Mouse (Mus musculus) CH12.LX (cell line): ENCODE results near the gene Nfia. TPM values are rescaled to one million over a fixed set of nuclear protein-coding genes. Genes with fewer than 3 reads are reported as not detected.

ENCODE experiments used
- DNase-seq: peaks from one replicate; pipeline ENCODE4 v3.0.0-alpha.2; 2013; ENCODE audit errors: extremely low read depth
- H3K27ac ChIP-seq: 2 replicates; pipeline ENCODE4 v1.5.1; 2012; ENCODE audit warnings: low read depth, mild to moderate bottlenecking, control low read depth, moderate library complexity; ENCODE audit not compliant: insufficient read depth
- H3K27me3 ChIP-seq: replicated peaks from 2 replicates; pipeline ENCODE3; 2012; ENCODE audit warnings: inconsistent platforms
- H3K36me3 ChIP-seq, 2 experiments: replicated peaks in 1 of 2; 2 replicates each; pipeline versions ENCODE3 to v1.6.1; 2012; ENCODE audit warnings: inconsistent platforms in 1 of 2, low read length in 1 of 2, mild to moderate bottlenecking in 1 of 2, mixed read lengths in 1 of 2, moderate library complexity in 1 of 2; ENCODE audit not compliant: control insufficient read depth in 1 of 2, insufficient read depth in 1 of 2
- H3K4me1 ChIP-seq, 2 experiments: 2 replicates each; pipeline ENCODE4 v1.6.1; 2012; ENCODE audit warnings: inconsistent platforms in 1 of 2, moderate library complexity in 1 of 2; ENCODE audit not compliant: insufficient read depth in 2 of 2, control insufficient read depth in 1 of 2
- H3K4me2 ChIP-seq: 2 replicates; pipeline ENCODE4 v1.6.1; 2012; ENCODE audit warnings: low read depth, mild to moderate bottlenecking, control low read depth; ENCODE audit not compliant: poor library complexity, insufficient read depth, severe bottlenecking
- H3K4me3 ChIP-seq, 3 experiments: fragments of 150-350 bp in 1 of 3; sonication (generic) in 1 of 3; replicated peaks in 1 of 3; 2 replicates each; pipeline versions ENCODE3 to v1.5.1; 2011 to 2012; ENCODE audit warnings: low read depth in 2 of 3, low read length in 2 of 3, mild to moderate bottlenecking in 2 of 3, moderate library complexity in 2 of 3, control low read depth in 1 of 3, improper control_type of control experiment in 1 of 3, inconsistent platforms in 1 of 3, mixed read lengths in 1 of 3; ENCODE audit not compliant: poor library complexity in 1 of 3
- H3K79me2 ChIP-seq: replicated peaks from 2 replicates; pipeline ENCODE4 v1.6.1; 2012; ENCODE audit warnings: mild to moderate bottlenecking, moderate library complexity; ENCODE audit not compliant: control insufficient read depth, poor library complexity, insufficient read depth, severe bottlenecking; ENCODE audit errors: extremely low read depth
- H3K9ac ChIP-seq: 2 replicates; pipeline ENCODE4 v1.6.1; 2012; ENCODE audit warnings: low read depth, mild to moderate bottlenecking, control low read depth, moderate library complexity; ENCODE audit not compliant: insufficient read depth
- H3K9me3 ChIP-seq: replicated peaks from 2 replicates; pipeline ENCODE3; 2012; ENCODE audit warnings: low read length, inconsistent platforms, mixed read lengths
- BHLHE40 ChIP-seq: IDR thresholded peaks from 2 replicates; pipeline ENCODE4 v1.6.1; 2011; ENCODE audit warnings: mild to moderate bottlenecking, low read depth, low read length, improper control_type of control experiment
- CHD2 ChIP-seq: IDR thresholded peaks from 2 replicates; pipeline ENCODE4 v1.6.1; 2011; ENCODE audit warnings: low read length, improper control_type of control experiment
- E2F4 ChIP-seq: IDR thresholded peaks from 2 replicates; pipeline ENCODE4 v1.6.1; 2011; ENCODE audit warnings: low read depth, low read length, improper control_type of control experiment; ENCODE audit not compliant: insufficient replicate concordance
- EP300 ChIP-seq: IDR thresholded peaks from 2 replicates; pipeline ENCODE4 v1.6.1; 2011; ENCODE audit warnings: low read length, improper control_type of control experiment
- GABPA ChIP-seq: IDR thresholded peaks from 2 replicates; pipeline ENCODE4 v1.6.1; 2012; ENCODE audit warnings: low read depth, low read length, improper control_type of control experiment, inconsistent platforms; ENCODE audit not compliant: insufficient replicate concordance
- HCFC1 ChIP-seq: IDR thresholded peaks from 2 replicates; pipeline ENCODE4 v1.6.1; 2012; ENCODE audit warnings: low read depth, mild to moderate bottlenecking, inconsistent platforms, low read length, improper control_type of control experiment
- IRF4 ChIP-seq: IDR thresholded peaks from 2 replicates; pipeline ENCODE4 v1.6.1; 2014; ENCODE audit warnings: low read depth, mild to moderate bottlenecking, inconsistent platforms, low read length, improper control_type of control experiment
- JUN ChIP-seq: IDR thresholded peaks from 2 replicates; pipeline ENCODE4 v1.6.1; 2011; ENCODE audit warnings: low read depth, mild to moderate bottlenecking, low read length, improper control_type of control experiment, moderate library complexity; ENCODE audit not compliant: insufficient read depth
- JUND ChIP-seq: conservative IDR thresholded peaks from 2 replicates; pipeline ENCODE4 v1.6.1; 2011; ENCODE audit warnings: low read depth, low read length, improper control_type of control experiment
- KAT2A ChIP-seq: IDR thresholded peaks from 2 replicates; pipeline ENCODE4 v1.6.1; 2012; ENCODE audit warnings: low read length, improper control_type of control experiment, inconsistent platforms; ENCODE audit not compliant: insufficient replicate concordance
- MEF2A ChIP-seq: IDR thresholded peaks from 2 replicates; pipeline ENCODE4 v1.6.1; 2014; ENCODE audit warnings: low read depth, mild to moderate bottlenecking, inconsistent platforms, low read length, improper control_type of control experiment, borderline replicate concordance
- MXI1 ChIP-seq: IDR thresholded peaks from 2 replicates; pipeline ENCODE4 v1.6.1; 2011; ENCODE audit warnings: mild to moderate bottlenecking, low read depth, low read length, improper control_type of control experiment
- MYC ChIP-seq: IDR thresholded peaks from 2 replicates; pipeline ENCODE4 v1.6.1; 2011; ENCODE audit warnings: low read depth, mild to moderate bottlenecking, improper control_type of control experiment, low read length
- PAX5 ChIP-seq: IDR thresholded peaks from 2 replicates; pipeline ENCODE4 v1.6.1; 2012; ENCODE audit warnings: low read length, inconsistent platforms, mixed read lengths
- POLR2A ChIP-seq: IDR thresholded peaks from 2 replicates; pipeline ENCODE4 v1.6.1; 2011; ENCODE audit warnings: low read depth, mild to moderate bottlenecking, improper control_type of control experiment, low read length
- RAD21 ChIP-seq: IDR thresholded peaks from 2 replicates; pipeline ENCODE4 v1.6.1; 2011; ENCODE audit warnings: low read depth, mild to moderate bottlenecking, low read length, improper control_type of control experiment, moderate library complexity
- RCOR1 ChIP-seq: conservative IDR thresholded peaks from 2 replicates; pipeline ENCODE4 v1.6.1; 2012; ENCODE audit warnings: low read depth, mild to moderate bottlenecking, inconsistent platforms, low read length, improper control_type of control experiment
- SIN3A ChIP-seq: IDR thresholded peaks from 2 replicates; pipeline ENCODE4 v1.6.1; 2012; ENCODE audit warnings: low read length, improper control_type of control experiment, inconsistent platforms
- TBP ChIP-seq: conservative IDR thresholded peaks from 2 replicates; pipeline ENCODE4 v1.6.1; 2011; ENCODE audit warnings: low read depth, low read length, improper control_type of control experiment
- TCF12 ChIP-seq: IDR thresholded peaks from 2 replicates; pipeline ENCODE4 v1.6.1; 2014; ENCODE audit warnings: low read depth, mild to moderate bottlenecking, inconsistent platforms, low read length, improper control_type of control experiment
- UBTF ChIP-seq: IDR thresholded peaks from 2 replicates; pipeline ENCODE4 v1.6.1; 2012; ENCODE audit warnings: low read depth, mild to moderate bottlenecking, inconsistent platforms, low read length, improper control_type of control experiment, moderate library complexity
- USF1 ChIP-seq: IDR thresholded peaks from 2 replicates; pipeline ENCODE4 v1.6.1; 2014; ENCODE audit warnings: low read depth, mild to moderate bottlenecking, inconsistent platforms, low read length, improper control_type of control experiment
- USF2 ChIP-seq: conservative IDR thresholded peaks from 2 replicates; pipeline ENCODE4 v1.6.1; 2011; ENCODE audit warnings: low read depth, low read length, improper control_type of control experiment
- ZC3H11A ChIP-seq: IDR thresholded peaks from 2 replicates; pipeline ENCODE4 v1.6.1; 2012; ENCODE audit warnings: low read depth, mild to moderate bottlenecking, inconsistent platforms, low read length, improper control_type of control experiment
- ZMIZ1 ChIP-seq: IDR thresholded peaks from 2 replicates; pipeline ENCODE4 v1.6.1; 2012; ENCODE audit warnings: low read depth, mild to moderate bottlenecking, inconsistent platforms, low read length, improper control_type of control experiment
- ZNF384 ChIP-seq: IDR thresholded peaks from 2 replicates; pipeline ENCODE4 v1.6.1; 2012; ENCODE audit warnings: low read depth, low read length, improper control_type of control experiment, inconsistent platforms
- dilution Hi-C: fragments of 300-500 bp; cut with MboI; formaldehyde crosslinking; loops from 2 replicates; pipeline ENCODE4 v1.14.3; 2020; ENCODE audit warnings: low sequenced_read_pairs; ENCODE audit not compliant: extremely low pct_unique_long_range_greater_than_20kb, extremely low pct_ligation_motif_present
- in situ Hi-C: fragments of 300-500 bp; cut with MboI; formaldehyde crosslinking; loops from 3 replicates; pipeline ENCODE4 v1.14.3; 2019; ENCODE audit warnings: low sequenced_read_pairs, low pct_ligation_motif_present, low pct_unique_long_range_greater_than_20kb, mixed read lengths
- polyA plus RNA-seq: library from polyadenylated mRNA; unstranded; fragments of >175 nt; gene quantifications from 2 replicates; pipeline ENCODE4 v1.2.1, GENCODE M21; 2012; ENCODE audit warnings: low read depth; ENCODE audit not compliant: insufficient read length
- total RNA-seq, 2 experiments: library from RNA; depleted of rRNA; stranded (reverse); fragments of 300-350 nt in 1 of 2; fragments of >200 nt in 1 of 2; gene quantifications; 2 replicates each; pipeline ENCODE4 v1.2.3; 2012 to 2014

Gene Nfia
- total and polyA plus RNA-seq, 3 experiments, result not detected

DNA sequence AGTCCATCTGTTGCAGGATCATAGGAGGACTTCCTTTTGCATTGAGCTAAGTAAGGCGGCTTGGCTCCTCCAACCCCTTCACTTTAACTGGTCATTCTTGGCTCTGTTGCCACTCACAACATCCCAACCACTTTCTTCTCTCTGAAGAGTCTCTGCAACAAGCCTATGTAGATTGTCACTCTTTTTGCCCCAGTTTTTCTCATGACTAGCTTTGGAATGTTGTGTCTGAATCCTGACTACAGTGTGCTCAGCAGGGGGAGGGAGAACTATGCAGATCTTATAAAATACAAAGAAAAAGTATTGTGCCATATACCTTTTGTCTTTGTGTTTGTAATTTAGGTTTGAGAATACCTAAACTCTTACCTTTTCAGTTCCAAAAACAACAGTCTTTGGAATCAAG, 119.1 kb downstream of the Nfia start:
- Histone ChIP-seq H3K27me3 (no peaks in the 10 kb centered on the region), H3K79me2 (no peaks in the 10 kb centered on the region), H3K4me1 (no peaks in the 10 kb centered on the region), H3K4me3 (no peak overlapping the region), H3K36me3 (no peaks in the 10 kb centered on the region), H3K27ac (no peak overlapping the region), H3K4me2 (no peak overlapping the region), H3K9me3 (peaks cover 54% of the 10 kb centered on the region), H3K9ac (no peak overlapping the region)
- TF ChIP-seq HCFC1 (no peak), USF1 (no peak), MXI1 (no peak), EP300 (no peak), USF2 (no peak), RAD21 (no peak), RCOR1 (no peak), MEF2A (no peak), PAX5 (no peak), TBP (no peak), UBTF (no peak), GABPA (no peak), ZNF384 (no peak)
- in situ Hi-C loops, result no loop called here
- dilution Hi-C loops, result no loop called here
- DNase-seq, result no peak

DNA sequence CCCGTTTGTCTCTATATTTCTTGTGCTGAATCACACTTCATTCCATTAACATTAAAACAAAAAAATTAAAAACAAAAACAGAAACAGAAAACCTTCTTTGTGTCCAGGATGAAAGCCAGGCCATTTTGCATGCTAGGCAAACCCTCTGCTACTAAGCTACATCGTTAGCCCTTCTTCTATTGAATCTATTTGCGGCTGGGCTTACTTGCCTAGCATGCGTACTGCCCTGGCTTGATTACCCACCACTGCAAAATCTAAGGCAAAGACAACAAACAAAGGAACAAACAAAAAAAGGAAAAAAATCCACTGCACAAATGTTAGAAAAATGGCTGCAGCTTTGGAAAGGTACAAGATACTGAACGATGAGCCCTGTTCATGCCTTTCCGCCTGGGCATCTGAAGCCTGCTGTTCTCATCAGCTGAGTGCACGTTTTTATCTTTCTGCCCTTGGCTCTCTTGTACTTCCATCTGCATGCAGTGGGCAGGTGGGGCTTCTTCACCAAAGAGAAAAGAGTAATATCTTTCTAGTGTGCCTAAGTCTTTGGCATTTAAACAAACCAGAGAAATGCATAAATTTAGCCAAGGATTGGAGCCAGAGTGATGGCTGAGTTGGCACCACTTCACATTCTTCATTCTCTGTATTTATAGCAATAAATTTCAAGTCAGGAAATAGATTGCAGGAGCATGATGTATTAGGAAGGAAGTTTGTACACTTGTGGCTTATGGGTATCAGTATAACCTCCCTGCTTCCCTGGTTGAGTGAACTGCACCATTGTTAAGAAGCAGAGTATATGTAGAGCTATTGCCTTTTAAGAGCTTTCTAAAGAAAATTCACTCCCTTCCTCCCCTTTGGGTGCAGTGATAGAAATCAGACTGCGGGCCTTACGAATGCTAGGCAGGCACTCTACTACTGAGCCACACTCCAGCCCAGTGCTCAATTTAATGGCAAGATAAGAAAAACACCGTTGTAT, 121.7 kb downstream of the Nfia start:
- dilution Hi-C loops, result no loop called here
- no peak for DNase-seq
- in situ Hi-C loops, result no loop called here
- H3K27me3 ChIP-seq, result no peaks in the 10 kb centered on the region
- H3K9ac ChIP-seq, result no peak overlapping the region
- no peak overlapping the region for H3K4me2 ChIP-seq
- no peaks in the 10 kb centered on the region for H3K4me1 ChIP-seq
- no peaks in the 10 kb centered on the region for H3K36me3 ChIP-seq
- H3K9me3 ChIP-seq, result peaks cover 53% of the 10 kb centered on the region
- TF ChIP-seq ZMIZ1 (no peak), E2F4 (no peak), ZC3H11A (no peak), KAT2A (no peak), SIN3A (no peak), IRF4 (no peak), MXI1 (no peak), BHLHE40 (no peak), MYC (no peak), CHD2 (no peak), TCF12 (no peak), UBTF (no peak), JUND (no peak), MEF2A (no peak), RAD21 (no peak), JUN (no peak), POLR2A (no peak)
- H3K27ac ChIP-seq, result no peak overlapping the region
- H3K4me3 ChIP-seq, result no peak overlapping the region
- H3K79me2 ChIP-seq, result no peaks in the 10 kb centered on the region
